Mouse (Mus musculus): ENCODE data around the gene Fam185a. TPM values are rescaled to one million over a fixed set of nuclear protein-coding genes. Genes with fewer than 3 reads are reported as not detected.

The Fam185a gene
- total RNA-seq, 1 experiment from 2014 or later: 3.5 TPM

DNA sequence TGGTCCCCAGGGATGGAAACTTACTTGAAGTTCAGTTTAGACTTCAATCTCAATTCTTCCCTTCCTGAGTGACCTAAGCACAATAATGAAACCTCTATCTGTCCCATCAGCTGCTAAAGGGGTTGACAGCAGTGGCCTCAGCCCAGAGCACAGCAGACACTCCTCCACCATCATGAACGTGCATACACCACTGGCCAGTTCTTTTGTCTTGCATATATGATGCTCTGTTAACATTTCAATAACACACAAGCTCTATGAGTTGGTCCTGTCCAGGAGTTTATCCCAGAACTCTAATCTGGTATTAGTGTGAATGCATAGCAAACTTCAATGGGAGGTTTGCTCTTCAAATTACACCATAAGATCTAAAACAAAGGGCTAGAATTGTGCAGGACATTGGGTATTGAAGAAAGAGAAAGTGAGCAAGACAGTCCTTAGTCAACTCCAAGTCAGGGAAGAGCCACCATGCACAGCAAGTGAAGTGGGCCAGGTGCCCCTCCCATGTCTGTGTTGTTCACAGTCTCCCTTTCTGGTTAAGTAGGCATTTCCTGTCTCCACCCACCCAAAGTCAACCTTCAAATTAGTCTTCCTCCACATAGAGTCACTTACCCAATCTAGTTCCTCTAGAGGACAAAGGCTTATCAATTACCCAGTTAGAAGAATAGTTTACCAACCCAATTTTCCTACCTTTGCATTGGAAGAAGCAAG is 10.5 kb upstream of the Fam185a start:
- 0 out of 2 replicates have a peak, but pooled peaks have one; percentile 33 for ATAC-seq (replicated peaks; ENCODE audit: insufficient number of reproducible peaks, low FRiP score, low TSS enrichment, poor library complexity, severe bottlenecking)

DNA sequence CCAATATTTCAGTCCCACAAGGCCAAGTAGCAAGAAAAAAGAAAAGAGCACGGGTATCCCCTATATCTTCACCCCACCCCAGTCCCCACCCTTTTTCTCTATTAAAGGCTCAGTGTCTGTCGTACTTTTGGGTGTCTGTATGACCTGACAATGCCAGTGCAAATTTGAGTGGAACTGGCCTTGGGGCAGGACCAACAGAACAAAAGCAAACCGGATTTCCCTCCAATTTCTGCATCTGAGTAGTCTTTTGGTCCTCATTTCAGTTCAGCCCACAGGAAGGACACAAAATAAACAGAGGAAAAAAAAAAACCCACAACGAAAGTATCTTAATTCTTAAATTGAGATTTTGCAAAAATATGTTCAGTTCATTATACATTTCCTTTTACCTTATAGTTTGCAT is 6.1 kb upstream of the Fam185a start:
- no peak for ATAC-seq (replicated peaks; ENCODE audit: insufficient number of reproducible peaks, low FRiP score, low TSS enrichment, poor library complexity, severe bottlenecking)

- ATAC-seq (replicated peaks; ENCODE audit: insufficient number of reproducible peaks, low FRiP score, low TSS enrichment, poor library complexity, severe bottlenecking): no peak
Observed at GRCm38 (mm10) chr5:21420609-21421008, 4.1 kb upstream of the Fam185a start.

DNA sequence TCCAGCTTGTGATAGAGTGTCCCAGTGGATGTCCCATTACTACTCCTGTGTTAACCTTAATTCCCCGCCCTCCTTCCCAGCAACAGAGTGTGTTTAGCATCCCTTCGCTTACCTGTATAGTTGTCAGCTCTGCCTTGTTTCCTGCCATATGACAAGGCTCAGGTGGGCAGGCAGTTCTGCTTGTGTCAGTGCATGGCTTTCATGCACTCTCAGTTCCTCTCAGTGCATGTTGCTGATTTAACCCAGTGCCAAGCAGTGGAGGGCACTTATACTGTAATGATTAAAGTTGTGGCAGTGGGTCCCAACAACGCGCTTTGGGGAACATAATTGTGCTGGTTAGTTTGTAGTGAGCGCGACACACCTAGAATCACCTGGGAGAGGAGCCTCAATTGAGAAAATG is 1.9 kb downstream of the Fam185a start:
- no peak for ATAC-seq (replicated peaks; ENCODE audit: insufficient number of reproducible peaks, low FRiP score, low TSS enrichment, poor library complexity, severe bottlenecking)

DNA sequence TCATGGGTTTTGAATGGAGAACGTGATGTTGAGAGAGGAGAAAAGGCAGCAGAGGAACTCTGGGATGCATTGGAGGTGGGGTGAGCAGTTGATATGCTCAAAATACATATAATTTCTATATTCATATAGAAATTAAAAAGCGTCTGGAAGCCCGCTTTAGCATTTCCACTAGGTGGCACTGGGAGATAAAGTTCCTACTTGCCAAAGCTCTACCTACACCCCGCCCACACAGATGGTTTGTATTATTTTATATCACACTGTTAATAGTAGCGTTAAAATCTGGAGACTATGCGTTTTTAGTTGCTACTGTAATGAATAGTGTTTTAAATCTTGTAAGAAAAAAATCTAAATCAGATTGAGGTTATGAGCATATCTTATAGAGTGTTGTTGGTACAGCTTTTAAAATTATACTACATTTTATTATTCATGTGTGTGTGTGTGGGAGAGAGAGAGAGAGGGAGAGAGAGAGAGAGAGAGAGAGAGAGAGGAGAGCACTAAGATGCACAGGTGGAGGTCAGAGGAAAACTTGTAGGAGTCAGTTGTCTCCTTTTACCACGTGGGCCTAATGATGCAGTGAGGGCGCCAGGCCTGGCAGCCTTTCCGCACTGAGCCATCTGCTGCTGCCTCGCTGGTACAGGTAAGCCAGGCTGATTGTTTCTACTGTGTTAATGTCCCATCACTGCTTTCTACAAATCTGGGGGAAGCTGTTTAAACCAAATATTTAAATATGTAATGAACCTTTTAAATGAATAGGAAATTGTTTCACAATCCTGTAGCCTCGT is 9.6 kb downstream of the Fam185a start:
- no peak for ATAC-seq (replicated peaks; ENCODE audit: insufficient number of reproducible peaks, low FRiP score, low TSS enrichment, poor library complexity, severe bottlenecking)

DNA sequence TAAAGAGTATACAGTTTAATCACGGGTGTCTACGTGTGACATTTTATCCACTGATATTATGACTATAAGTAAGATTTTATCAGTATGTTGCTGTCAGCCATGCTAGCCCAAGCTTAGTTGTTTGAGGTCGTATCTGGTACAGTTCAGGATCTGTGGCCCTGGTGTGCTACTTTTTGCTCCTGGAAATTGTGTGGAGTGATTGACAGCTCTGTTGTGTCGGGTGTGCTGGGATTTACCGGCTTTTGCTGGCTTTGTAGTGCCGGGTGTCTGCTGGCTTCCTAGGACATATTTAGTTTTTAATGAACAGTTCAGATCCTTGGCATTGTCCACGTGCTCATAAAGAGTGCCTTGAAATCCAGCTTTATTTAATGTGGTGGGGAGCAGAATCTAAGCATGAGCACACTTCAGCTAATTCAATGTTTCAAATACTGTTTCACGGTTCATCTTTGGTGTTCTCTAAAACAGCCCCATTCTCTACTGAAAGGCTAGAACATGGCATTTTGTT is 11.8 kb downstream of the Fam185a start:
- ATAC-seq (replicated peaks; ENCODE audit: insufficient number of reproducible peaks, low FRiP score, low TSS enrichment, poor library complexity, severe bottlenecking): no peak

DNA sequence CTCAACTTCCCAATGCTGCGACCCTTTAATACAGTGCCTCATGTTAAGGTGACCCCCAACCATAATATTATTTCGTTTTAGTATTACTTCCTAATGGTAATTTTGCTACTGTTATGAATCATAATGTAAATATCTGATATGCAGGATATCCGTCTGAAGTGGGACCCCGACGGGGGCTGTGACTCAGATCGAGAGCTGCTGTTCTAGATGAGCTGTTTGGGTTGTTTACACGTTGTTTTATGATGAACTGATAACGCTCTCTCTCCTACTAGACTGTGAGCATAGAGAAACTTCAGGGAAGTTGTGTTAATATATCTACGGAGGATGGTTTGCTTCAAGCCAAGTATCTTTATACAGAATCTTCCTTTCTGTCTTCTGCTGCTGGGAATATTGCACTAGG is 13.7 kb downstream of the Fam185a start:
- ATAC-seq (replicated peaks; ENCODE audit: insufficient number of reproducible peaks, low FRiP score, low TSS enrichment, poor library complexity, severe bottlenecking): no peak

GRCm38 (mm10) chr5:21439446-21440110 is 14.8 kb downstream of the Fam185a start:
- no peak for ATAC-seq (replicated peaks; ENCODE audit: insufficient number of reproducible peaks, low FRiP score, low TSS enrichment, poor library complexity, severe bottlenecking)

DNA sequence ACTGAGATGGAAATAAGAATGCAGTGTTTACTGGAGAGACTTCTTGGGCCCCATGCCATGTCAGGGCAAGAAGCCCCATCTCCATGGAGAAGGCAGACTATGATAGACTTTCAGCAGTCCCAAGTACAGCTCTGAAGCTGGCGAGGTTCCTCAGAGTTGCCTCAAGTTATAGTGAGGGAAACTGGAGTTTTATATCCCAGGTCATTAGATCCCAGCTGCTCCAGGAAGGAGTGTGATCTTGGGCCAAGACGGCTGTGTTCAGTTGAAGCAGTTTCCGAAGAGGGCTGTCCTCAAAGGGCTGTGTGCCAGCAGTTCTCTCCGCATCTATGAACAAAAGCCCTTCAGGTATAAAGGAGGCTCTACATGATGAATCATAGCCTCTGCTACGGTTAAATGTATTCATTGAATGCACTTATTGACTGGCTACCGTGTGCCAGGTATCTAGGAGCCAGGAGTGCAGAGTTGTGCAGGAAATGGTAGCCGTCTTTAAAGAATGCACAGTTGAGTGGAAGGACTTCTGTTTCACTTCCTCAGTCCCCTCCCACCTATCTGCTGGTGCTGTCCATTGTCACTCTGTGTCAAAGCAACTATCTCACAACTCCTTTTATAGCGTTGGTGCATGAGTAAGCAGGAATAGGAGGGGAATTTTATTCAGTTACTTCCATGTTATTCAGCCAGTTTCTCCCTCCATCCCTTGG is 16.2 kb downstream of the Fam185a start:
- ATAC-seq (replicated peaks; ENCODE audit: insufficient number of reproducible peaks, low FRiP score, low TSS enrichment, poor library complexity, severe bottlenecking): no peak

GRCm38 (mm10) chr5:21467387-21467786 is 42.6 kb downstream of the Fam185a start:
- no peak for ATAC-seq (replicated peaks; ENCODE audit: insufficient number of reproducible peaks, low FRiP score, low TSS enrichment, poor library complexity, severe bottlenecking)

DNA sequence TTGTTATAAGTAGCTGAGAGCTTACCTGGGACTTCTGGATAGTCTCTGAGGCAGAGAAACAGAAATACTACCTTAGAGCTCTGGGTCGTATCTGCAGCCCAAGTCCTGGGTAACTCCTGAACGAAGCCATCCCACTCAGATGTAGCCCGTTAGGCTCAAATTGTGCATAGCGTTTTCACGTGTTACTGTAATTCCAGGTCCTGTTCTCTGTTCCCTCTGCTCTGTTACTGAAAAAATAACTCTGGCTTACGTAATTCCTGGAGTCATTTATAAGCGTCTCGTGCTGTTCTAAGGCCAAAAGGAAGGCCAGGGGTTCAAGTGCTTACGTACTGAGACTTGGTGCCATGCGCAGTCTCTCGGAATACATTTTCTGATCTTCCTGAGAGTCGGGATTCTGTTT is 43.3 kb downstream of the Fam185a start:
- ATAC-seq (replicated peaks; ENCODE audit: insufficient number of reproducible peaks, low FRiP score, low TSS enrichment, poor library complexity, severe bottlenecking): no peak

GRCm38 (mm10) chr5:21478428-21478827 is 53.7 kb downstream of the Fam185a start:
- ATAC-seq (replicated peaks; ENCODE audit: insufficient number of reproducible peaks, low FRiP score, low TSS enrichment, poor library complexity, severe bottlenecking): no peak

- ATAC-seq (replicated peaks; ENCODE audit: insufficient number of reproducible peaks, low FRiP score, low TSS enrichment, poor library complexity, severe bottlenecking): no peak
Observed at GRCm38 (mm10) chr5:21479746-21480145, 55.0 kb downstream of the Fam185a start.

GRCm38 (mm10) chr5:21481521-21481920 is 56.8 kb downstream of the Fam185a start:
- no peak for ATAC-seq (replicated peaks; ENCODE audit: insufficient number of reproducible peaks, low FRiP score, low TSS enrichment, poor library complexity, severe bottlenecking)

DNA sequence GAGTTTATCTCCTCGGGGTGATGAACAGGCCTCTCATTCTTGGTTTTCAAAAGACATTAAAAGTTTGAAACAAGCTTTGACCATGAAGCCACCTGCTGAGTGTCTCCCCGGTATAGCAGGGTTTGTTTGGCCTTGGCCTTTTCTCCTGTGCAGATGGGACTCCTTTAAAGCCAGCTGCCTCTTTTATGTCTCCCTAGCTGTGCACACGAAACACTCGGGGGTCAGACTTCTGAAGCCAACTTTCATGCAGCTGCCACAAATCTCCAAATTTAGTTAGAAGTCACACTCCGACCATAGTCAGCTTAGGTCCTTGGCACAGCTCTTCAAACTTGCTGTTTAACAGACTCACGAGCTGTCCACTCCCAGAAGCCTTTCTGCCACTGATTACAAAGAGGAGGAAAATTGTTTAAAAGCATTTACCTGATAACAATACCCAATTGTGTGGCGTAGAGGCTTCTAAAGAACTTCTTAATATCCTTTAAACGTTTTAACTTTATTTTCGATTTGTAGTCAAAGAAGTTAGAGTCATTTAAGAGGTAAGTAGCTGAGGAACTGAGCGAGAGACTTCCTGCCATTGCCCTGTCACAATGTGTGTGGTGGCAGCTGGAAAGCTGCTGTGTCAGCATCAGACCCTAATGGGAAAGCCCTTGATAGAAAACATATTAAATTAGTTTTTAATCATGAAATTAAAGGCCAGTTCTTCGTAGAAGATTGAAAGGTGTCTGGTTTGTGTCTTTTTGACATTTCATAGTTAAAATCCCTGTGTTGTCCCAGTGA is 57.9 kb downstream of the Fam185a start:
- no peak for ATAC-seq (replicated peaks; ENCODE audit: insufficient number of reproducible peaks, low FRiP score, low TSS enrichment, poor library complexity, severe bottlenecking)

- no peak for ATAC-seq (replicated peaks; ENCODE audit: insufficient number of reproducible peaks, low FRiP score, low TSS enrichment, poor library complexity, severe bottlenecking)
Observed at GRCm38 (mm10) chr5:21483275-21483674, 58.5 kb downstream of the Fam185a start.

- no peak for ATAC-seq (replicated peaks; ENCODE audit: insufficient number of reproducible peaks, low FRiP score, low TSS enrichment, poor library complexity, severe bottlenecking)
Observed at GRCm38 (mm10) chr5:21485197-21485829, 60.6 kb downstream of the Fam185a start.

- no peak for ATAC-seq (replicated peaks; ENCODE audit: insufficient number of reproducible peaks, low FRiP score, low TSS enrichment, poor library complexity, severe bottlenecking)
Observed at GRCm38 (mm10) chr5:21486798-21487197, 62.0 kb downstream of the Fam185a start.

Data from monocyte, adult 5-6 weeks (primary cell).